Mouse (Mus musculus) kidney, adult 2 months (tissue): ENCODE results near the gene Dpm1.

Experiments
- CTCF ChIP-seq: fragments of 200-500 bp; conservative IDR thresholded peaks from 2 replicates; pipeline ENCODE4 v1.5.1; 2011; ENCODE audit warnings: low read depth, mild to moderate bottlenecking, control low read depth, low read length, moderate library complexity, mixed read lengths; ENCODE audit not compliant: insufficient read depth, insufficient read length
- POLR2A ChIP-seq: fragments of 200-500 bp; IDR thresholded peaks from one replicate; pipeline ENCODE4 v1.6.1; 2011; ENCODE audit warnings: low read depth, low read length, control low read depth

GRCm38 (mm10) chr2:168170167-168170685 is 60.2 kb downstream of the Dpm1 start:
- no peak for TF ChIP-seq POLR2A
- TF ChIP-seq CTCF = no peak
